8 mouse cellular contexts compared by ENCODE assay signal in the genomic region with DNA sequence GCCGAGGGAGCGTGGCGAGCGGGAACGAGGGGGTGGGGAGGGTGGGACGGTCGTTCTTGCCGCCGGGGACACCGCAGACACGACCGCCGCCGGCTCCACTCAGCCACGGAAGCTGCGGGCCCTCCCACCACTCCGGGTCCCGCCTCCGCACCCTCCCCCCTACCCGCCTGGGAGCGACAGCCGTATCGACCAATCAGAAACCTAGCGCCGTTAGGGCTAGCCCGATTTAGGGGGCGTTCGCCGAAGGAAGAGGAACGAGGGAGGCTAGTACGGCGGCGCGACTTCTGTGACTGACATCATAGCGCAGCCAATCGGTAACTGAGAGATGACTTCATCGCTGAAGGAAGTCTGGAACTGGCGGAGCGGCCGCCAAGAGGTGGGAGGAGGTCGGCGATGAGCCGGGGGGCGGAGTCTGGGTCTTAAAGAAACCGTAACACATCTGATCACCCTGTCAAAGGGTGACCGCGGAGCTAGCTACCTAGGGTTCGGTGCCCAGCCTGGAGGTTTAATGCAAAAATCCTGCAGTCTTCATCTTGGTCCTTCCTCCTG. TPM values are rescaled to one million over a fixed set of nuclear protein-coding genes. Genes with fewer than 3 reads are reported as not detected.
A peak's percentile ranks its signal among the peaks of the same experiment; 100 is the strongest.
DNase-seq lines count a peak whose midpoint lies in the region; ATAC-seq and TF ChIP-seq lines count a peak whose summit lies in the region.

A gene (minus strand): TSS at position 128 of the 549 bp plus-strand sequence.

- peak within 1 kb of the TSS; percentile 70 for H3K9ac ChIP-seq in ES-Bruce4 (ENCODE audit: low read depth, poor library complexity, severe bottlenecking)
- H3K9ac ChIP-seq in forebrain, embryonic 13.5 days, result peak within 1 kb of the TSS; percentile 94
- peak within 1 kb of the TSS; percentile 78 for H3K9ac ChIP-seq in liver, postnatal 0 days (replicated peaks)
- peak within 1 kb of the TSS; percentile 96 for H3K9ac ChIP-seq in neural tube, embryonic 14.5 days (replicated peaks; ENCODE audit: low read depth, low read length)

- no peak within 1 kb of the TSS for H3K27ac ChIP-seq in ES-Bruce4 (ENCODE audit: insufficient read depth, low read length)
- H3K27ac ChIP-seq in forebrain, embryonic 13.5 days, result peak within 1 kb of the TSS; percentile 77
- peak within 1 kb of the TSS; percentile 55 for H3K27ac ChIP-seq in liver, postnatal 0 days (ENCODE audit: low read depth)
- H3K27ac ChIP-seq in neural tube, embryonic 14.5 days (ENCODE audit: low read depth, low read length), result peak within 1 kb of the TSS; percentile 77

- H3K9me3 ChIP-seq in ES-Bruce4 (replicated peaks; ENCODE audit: control insufficient read depth, insufficient read depth, low read length, poor library complexity, severe bottlenecking), result no peaks in the 10 kb centered on the region
- no peaks in the 10 kb centered on the region for H3K9me3 ChIP-seq in forebrain, embryonic 13.5 days (replicated peaks)
- no peaks in the 10 kb centered on the region for H3K9me3 ChIP-seq in liver, postnatal 0 days (ENCODE audit: low read length)
- H3K9me3 ChIP-seq in neural tube, embryonic 14.5 days (ENCODE audit: control insufficient read depth, low read length), result no peaks in the 10 kb centered on the region

- ATAC-seq in cerebellum, adult (ENCODE audit: insufficient number of reproducible peaks, low FRiP score, low TSS enrichment), result peak; percentile 99
- peak; percentile 100 for ATAC-seq in forebrain, embryonic 13.5 days
- ATAC-seq in liver, postnatal 0 days, result peak; percentile 99
- peak; percentile 99 for ATAC-seq in neural tube, embryonic 14.5 days (ENCODE audit: low read depth)

- no peaks in the 10 kb centered on the region for H3K27me3 ChIP-seq in ES-Bruce4 (ENCODE audit: control insufficient read depth, insufficient read depth, low read length, poor library complexity, severe bottlenecking)
- H3K27me3 ChIP-seq in forebrain, embryonic 13.5 days, result no peaks in the 10 kb centered on the region
- H3K27me3 ChIP-seq in liver, postnatal 0 days (ENCODE audit: insufficient read depth, low read length), result no peaks in the 10 kb centered on the region
- H3K27me3 ChIP-seq in neural tube, embryonic 14.5 days (ENCODE audit: control insufficient read depth, insufficient read depth, low read length), result no peaks in the 10 kb centered on the region

- no peaks in the 10 kb centered on the region for H3K4me1 ChIP-seq in ES-Bruce4 (ENCODE audit: control insufficient read depth, insufficient read depth, low read length)
- peaks cover 22% of the 10 kb centered on the region for H3K4me1 ChIP-seq in forebrain, embryonic 13.5 days
- peaks cover 8% of the 10 kb centered on the region for H3K4me1 ChIP-seq in liver, postnatal 0 days (ENCODE audit: insufficient read depth)
- peaks cover 6% of the 10 kb centered on the region for H3K4me1 ChIP-seq in neural tube, embryonic 14.5 days (ENCODE audit: control insufficient read depth, insufficient read depth, low read length)

- H3K36me3 ChIP-seq in ES-Bruce4 (ENCODE audit: control insufficient read depth, insufficient read depth, low read length, poor library complexity, severe bottlenecking), result no peaks in the 10 kb centered on the region
- H3K36me3 ChIP-seq in forebrain, embryonic 13.5 days (ENCODE audit: poor library complexity, severe bottlenecking), result peaks cover 11% of the 10 kb centered on the region
- H3K36me3 ChIP-seq in liver, postnatal 0 days (replicated peaks; ENCODE audit: insufficient read depth, low read length), result no peaks in the 10 kb centered on the region
- H3K36me3 ChIP-seq in neural tube, embryonic 14.5 days (ENCODE audit: control insufficient read depth, insufficient read depth, low read length), result no peaks in the 10 kb centered on the region

- no peak for TF ChIP-seq CTCF in ES-Bruce4 (IDR thresholded peaks at IDR 0.05; ENCODE audit: low read depth, low read length)
- no peak for TF ChIP-seq CTCF in liver, postnatal 0 days (IDR thresholded peaks at IDR 0.05; ENCODE audit: low read depth)

- H3K4me3 ChIP-seq in ES-Bruce4 (ENCODE audit: low read depth, low read length), result peak within 1 kb of the TSS; percentile 85
- H3K4me3 ChIP-seq in forebrain, embryonic 13.5 days, result peak within 1 kb of the TSS; percentile 98
- H3K4me3 ChIP-seq in liver, postnatal 0 days (ENCODE audit: low read depth, low read length), result peak within 1 kb of the TSS; percentile 84
- peak within 1 kb of the TSS; percentile 95 for H3K4me3 ChIP-seq in neural tube, embryonic 14.5 days (ENCODE audit: low read depth, low read length)

- intact Hi-C loops in heart, postnatal 10 days (cut with DNase I), result no loop called here

- peak within 1 kb of the TSS; percentile 90 for H3K4me2 ChIP-seq in forebrain, embryonic 13.5 days
- H3K4me2 ChIP-seq in liver, postnatal 0 days (ENCODE audit: low read depth, low read length), result peak within 1 kb of the TSS; percentile 99
- peak within 1 kb of the TSS; percentile 59 for H3K4me2 ChIP-seq in neural tube, embryonic 14.5 days (ENCODE audit: low read depth, low read length)

- WGBS in forebrain, embryonic 13.5 days, result under 1% methylated on average over 48 of the region's 48 CpGs
- under 1% methylated on average over 47 of the region's 48 CpGs for WGBS in large intestine, adult 2 months
- under 1% methylated on average over 33 of the region's 48 CpGs for WGBS in liver, postnatal 0 days (ENCODE audit: insufficient replicate concordance)
- WGBS in neural tube, embryonic 14.5 days, result under 1% methylated on average over 47 of the region's 48 CpGs

- TF ChIP-seq POLR2A in ES-Bruce4 (IDR thresholded peaks at IDR 0.05; ENCODE audit: insufficient read depth, low read length), result peak; percentile 37

- TF ChIP-seq EP300 in ES-Bruce4 (IDR thresholded peaks at IDR 0.05; ENCODE audit: insufficient read depth, low read depth, low read length), result 0 out of 2 replicates have a peak, but pooled peaks have one; percentile 34
- TF ChIP-seq EP300 in liver, postnatal 0 days (IDR thresholded peaks at IDR 0.05; ENCODE audit: low read depth), result peak; percentile 42; the same call in 1 of the 2 replicates

- peak; percentile 100 for DNase-seq in heart, postnatal 10 days
- peak; percentile 99 for DNase-seq in large intestine, adult 2 months (ENCODE audit: low read depth, low spot score)
- DNase-seq in liver, postnatal 0 days, result peak; percentile 97
- DNase-seq in testis, postnatal 10 days (ENCODE audit: low spot score), result peak; percentile 99

RNA-seq across cellular contexts. Expression of the gene that starts here (rescaled TPM):
- polyA plus RNA-seq in ES-Bruce4 (2011; ENCODE audit: insufficient read depth, insufficient read length, low read depth, missing spikeins), result 18.4 and 21.9 TPM in 2 replicates
- polyA plus RNA-seq in forebrain, embryonic 13.5 days (2015; fragmentation: Nextera tagmentation; extraction: Ambion mirVana), result 21.2 and 23.4 TPM in 2 replicates
- 10 to 100 TPM; 16.1 to 17.2 TPM for total RNA-seq in heart, postnatal 10 days (2021)
- 18.9 and 22.4 TPM in 2 replicates for polyA plus RNA-seq in large intestine, adult 2 months (2012; rRNA removed)
- 4.3 and 4.5 TPM in 2 replicates for polyA plus RNA-seq in liver, postnatal 0 days (2015; fragmentation: Nextera tagmentation; extraction: Ambion mirVana)
- 31.3 and 32.4 TPM in 2 replicates for polyA plus RNA-seq in neural tube, embryonic 14.5 days (2014; fragmentation: Nextera tagmentation; extraction: Ambion mirVana)
